Mouse (Mus musculus) hindbrain, embryonic 14.5 days (tissue): ENCODE results near the gene Rcan2. TPM values are rescaled to one million over a fixed set of nuclear protein-coding genes. Genes with fewer than 3 reads are reported as not detected.

ENCODE experiments used
- ATAC-seq: fragments of 200-750 bp; cut with Nextera tagmentation; 2 replicates; pipeline ENCODE4 v1.8.0; 2017; ENCODE audit warnings: moderate number of reproducible peaks, mild to moderate bottlenecking, moderate TSS enrichment, moderate library complexity; ENCODE audit not compliant: low FRiP score
- DNase-seq: peaks from one replicate; pipeline ENCODE4 v3.0.0-alpha.2; 2015; ENCODE audit warnings: low spot score
- H3K27ac ChIP-seq: fragments of 300-500 bp; sonication (generic); 2 replicates; pipeline ENCODE4 v1.5.1; 2014; ENCODE audit warnings: mild to moderate bottlenecking, moderate library complexity
- H3K27me3 ChIP-seq: fragments of 300-500 bp; sonication (generic); 2 replicates; pipeline ENCODE4 v1.6.1; 2014; ENCODE audit warnings: mild to moderate bottlenecking, low read length, mixed read lengths; ENCODE audit not compliant: control insufficient read depth, insufficient read depth
- H3K36me3 ChIP-seq: fragments of 300-500 bp; sonication (generic); replicated peaks from 2 replicates; pipeline ENCODE4 v1.6.1; 2014; ENCODE audit not compliant: control insufficient read depth, insufficient read depth
- H3K4me1 ChIP-seq: fragments of 300-500 bp; sonication (generic); replicated peaks from 2 replicates; pipeline ENCODE4 v1.6.1; 2014; ENCODE audit warnings: antibody characterized with exemption, low read length, mixed read lengths; ENCODE audit not compliant: control insufficient read depth, insufficient read depth
- H3K4me2 ChIP-seq: fragments of 300-500 bp; sonication (generic); replicated peaks from 2 replicates; pipeline ENCODE4 v1.6.1; 2014; ENCODE audit warnings: mild to moderate bottlenecking, moderate library complexity
- H3K4me3 ChIP-seq: fragments of 300-500 bp; sonication (generic); replicated peaks from 2 replicates; pipeline ENCODE4 v1.5.1; 2014; ENCODE audit warnings: mild to moderate bottlenecking, low read length
- H3K9ac ChIP-seq: fragments of 300-500 bp; sonication (generic); 2 replicates; pipeline ENCODE4 v1.6.1; 2014
- H3K9me3 ChIP-seq: fragments of 300-500 bp; sonication (generic); 2 replicates; pipeline ENCODE4 v1.6.1; 2016; ENCODE audit warnings: low read length; ENCODE audit not compliant: control insufficient read depth
- WGBS: fragments of 180-500 bp; shearing (Covaris S2); extraction: QIAGEN DNeasy Blood & Tissue Kit; methylation state at CpG from one replicate; pipeline ENCODE4 v1.1.7; 2014; 5-methylcytosine and 5-hydroxymethylcytosine counted together
- polyA plus RNA-seq: library from polyadenylated mRNA; unstranded; fragments of >200 nt; fragmentation: Nextera tagmentation; extraction: Ambion mirVana; gene quantifications from 2 replicates; pipeline ENCODE4 v1.2.1, GENCODE M21; 2014

The Rcan2 gene
- polyA plus RNA-seq, 1 experiment from 2014 or later, result 124 TPM

GRCm38 (mm10) chr17:44077843-44078160, 276.7 kb downstream of the Rcan2 start:
- 76% methylated on average over 2 of the region's 2 CpGs for WGBS
- H3K4me2 ChIP-seq, result no peak overlapping the region

GRCm38 (mm10) chr17:44078631-44079350, 277.6 kb downstream of the Rcan2 start, which contains the start of gene Enpp5:
Gene Enpp5 (plus strand): TSS chr17:44078813.
- Histone ChIP-seq H3K9ac (peak within 1 kb of the TSS; percentile 83), H3K4me3 (peak within 1 kb of the TSS; percentile 66), H3K4me2 (peak within 1 kb of the TSS; percentile 64), H3K36me3 (peaks cover 31% of the 10 kb centered on the region), H3K27ac (peak within 1 kb of the TSS; percentile 91), H3K27me3 (no peaks in the 10 kb centered on the region), H3K9me3 (no peaks in the 10 kb centered on the region), H3K4me1 (peaks cover 25% of the 10 kb centered on the region)
- peak; percentile 99 for ATAC-seq
- under 1% methylated on average over 31 of the region's 31 CpGs for WGBS
- peak; percentile 90 for DNase-seq

More at GRCm38 (mm10) chr17:44077843-44078160, 276.7 kb downstream of the Rcan2 start:
- H3K4me3 ChIP-seq, result no peak overlapping the region
- no peaks in the 10 kb centered on the region for H3K27me3 ChIP-seq
- DNase-seq, result no peak
- H3K36me3 ChIP-seq, result peaks cover 21% of the 10 kb centered on the region
- H3K27ac ChIP-seq, result no peak overlapping the region
- no peak overlapping the region for H3K9ac ChIP-seq
- H3K9me3 ChIP-seq, result no peaks in the 10 kb centered on the region
- peaks cover 23% of the 10 kb centered on the region for H3K4me1 ChIP-seq
- no peak for ATAC-seq

- H3K4me1 ChIP-seq, result peaks cover 25% of the 10 kb centered on the region
These were observed 282.0 kb downstream of the Rcan2 start for GRCm38 (mm10) chr17:44083156-44083555.

GRCm38 (mm10) chr17:44088226-44088625, 287.1 kb downstream of the Rcan2 start:
- Histone ChIP-seq H3K27me3 (no peaks in the 10 kb centered on the region), H3K9me3 (no peaks in the 10 kb centered on the region), H3K4me3 (no peak overlapping the region), H3K36me3 (peaks cover 32% of the 10 kb centered on the region), H3K9ac (no peak overlapping the region), H3K27ac (no peak overlapping the region), H3K4me2 (no peak overlapping the region), H3K4me1 (0 out of 2 replicates have a peak, but pooled peaks cover 2% of the 10 kb centered on the region)
- ATAC-seq (no peak), DNase-seq (no peak)
- 96% methylated on average over 3 of the region's 3 CpGs for WGBS

More at GRCm38 (mm10) chr17:44083156-44083555, 282.0 kb downstream of the Rcan2 start:
- no peaks in the 10 kb centered on the region for H3K9me3 ChIP-seq
- 96% methylated on average over 4 of the region's 4 CpGs for WGBS
- H3K36me3 ChIP-seq, result peaks cover 54% of the 10 kb centered on the region
- H3K9ac ChIP-seq, result no peak overlapping the region
- ATAC-seq (no peak), DNase-seq (no peak)
- no peak overlapping the region for H3K4me3 ChIP-seq
- peak overlapping the region; percentile 35; the same call in 1 of the 2 replicates for H3K4me2 ChIP-seq
- H3K27me3 ChIP-seq, result no peaks in the 10 kb centered on the region
- no peak overlapping the region for H3K27ac ChIP-seq

Other genes starting within 250 kb of the Rcan2 start
- 105 and 113 TPM in 2 replicates for gene Pla2g7, start 233.3 kb upstream of the Rcan2 start, polyA plus RNA-seq
- gene Tdrd6, start 171.1 kb upstream of the Rcan2 start, polyA plus RNA-seq, result 0.50 and 0.56 TPM in 2 replicates
- 63.0 and 70.4 TPM in 2 replicates for gene Slc25a27, start 134.1 kb upstream of the Rcan2 start, polyA plus RNA-seq
- gene Cyp39a1, start 133.9 kb upstream of the Rcan2 start, polyA plus RNA-seq, result 11.1 and 12.3 TPM in 2 replicates